Mouse (Mus musculus) left cerebral cortex, postnatal 4 days (tissue): ENCODE results near the gene Nedd1. TPM values are rescaled to one million over a fixed set of nuclear protein-coding genes. Genes with fewer than 3 reads are reported as not detected.

Experiments
- DNase-seq: peaks from one replicate; pipeline ENCODE4 v3.0.0-alpha.2; 2022
- intact Hi-C: fragments of 180-260 bp; cut with DNase I; formaldehyde crosslinking; loops from one replicate; pipeline ENCODE4 v1.15.1; 2025
- total RNA-seq, 2 experiments: library from RNA; stranded (reverse); gene quantifications; 2 replicates each; pipeline ENCODE4 v1.2.3; 2021

The Nedd1 gene
- total RNA-seq: 1 to 10 TPM; 4.9 to 5.0 TPM

DNA sequence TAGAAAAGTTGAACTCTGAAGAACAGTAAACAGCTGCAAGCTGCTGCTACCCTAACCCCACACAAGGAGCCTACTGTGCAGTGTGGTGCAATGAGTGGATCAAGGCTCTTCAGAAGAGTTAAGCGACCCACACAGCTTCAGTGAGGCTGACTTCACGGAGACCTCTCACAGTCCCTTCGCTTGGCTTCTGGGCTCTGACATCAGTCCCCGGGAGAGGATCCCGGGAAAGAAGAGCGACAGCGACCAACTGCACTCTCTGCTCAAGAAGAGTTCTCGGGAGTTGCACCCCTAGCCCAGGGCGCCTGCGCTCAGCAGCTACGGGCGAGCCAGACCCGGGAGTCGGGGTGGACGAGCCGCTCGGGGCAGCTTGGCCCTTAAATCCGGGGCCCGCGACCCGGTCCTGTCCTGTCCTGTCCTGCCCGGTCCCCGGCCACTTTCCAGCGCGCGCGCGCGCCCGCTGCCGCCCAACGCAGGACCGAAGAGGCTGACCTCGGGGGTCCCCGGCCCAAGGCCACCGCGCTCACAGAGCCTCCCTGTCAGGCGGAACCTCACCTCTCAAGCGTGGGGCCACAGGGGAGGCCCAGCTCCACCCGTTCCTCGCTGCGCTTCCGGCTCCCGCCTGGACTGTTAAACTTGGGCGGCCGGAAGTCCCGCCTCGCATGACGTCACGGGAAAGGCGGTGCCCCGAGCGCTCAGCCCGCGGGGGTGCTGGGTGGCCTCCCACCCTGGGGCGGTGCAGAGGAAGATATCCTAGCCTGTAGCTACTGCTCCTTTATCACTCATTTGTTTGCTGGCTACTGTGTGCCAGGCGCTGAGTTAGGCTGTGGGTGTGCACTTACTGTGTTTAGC, at the start of gene Nedd1:
Gene Nedd1, minus strand, starts transcription at position 650 of the 849 bp plus-strand sequence.
- intact Hi-C loops: no loop called here

DNA sequence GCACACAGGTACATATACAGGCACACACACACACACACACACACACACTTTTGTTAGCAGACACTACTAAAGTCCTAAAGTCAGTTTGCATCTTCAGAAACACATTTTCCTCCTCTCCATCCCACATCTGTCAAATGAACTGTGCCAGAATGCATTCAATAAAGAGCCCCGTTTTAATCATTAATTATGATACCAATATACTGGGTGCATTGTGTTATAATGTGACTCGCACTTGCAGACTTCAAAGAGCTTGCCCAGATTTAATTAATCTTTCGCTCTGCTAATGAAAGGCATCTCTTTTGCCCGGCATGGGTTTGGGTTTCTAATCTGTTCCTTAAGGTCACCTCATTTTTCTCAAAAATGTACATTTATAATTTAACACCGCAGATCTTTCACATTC, 32.1 kb upstream of the Nedd1 start:
- intact Hi-C loops: no loop called here
- DNase-seq: no peak

More for the DNA sequence above, at the start of gene Nedd1:
- peak; percentile 92 for DNase-seq

DNA sequence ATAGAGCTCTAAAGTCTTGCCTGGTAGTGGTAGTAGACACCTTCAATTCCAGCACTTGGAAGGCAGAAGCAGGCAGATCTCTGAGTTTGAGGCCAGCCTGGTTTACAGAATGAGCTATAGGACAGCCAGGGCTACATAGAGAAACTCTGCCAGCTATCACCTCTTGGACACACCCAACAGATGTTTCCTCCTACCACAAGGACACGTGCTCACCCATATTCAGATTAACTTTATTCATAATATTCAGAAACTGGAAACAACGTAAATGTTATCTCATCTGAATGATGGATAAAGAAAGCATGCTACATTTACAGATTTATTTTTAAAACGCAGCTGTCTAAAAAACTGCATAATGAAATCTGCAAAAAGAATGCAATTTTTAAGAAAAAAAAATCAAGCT, 8.1 kb upstream of the Nedd1 start:
- intact Hi-C loops: no loop called here
- DNase-seq: no peak

DNA sequence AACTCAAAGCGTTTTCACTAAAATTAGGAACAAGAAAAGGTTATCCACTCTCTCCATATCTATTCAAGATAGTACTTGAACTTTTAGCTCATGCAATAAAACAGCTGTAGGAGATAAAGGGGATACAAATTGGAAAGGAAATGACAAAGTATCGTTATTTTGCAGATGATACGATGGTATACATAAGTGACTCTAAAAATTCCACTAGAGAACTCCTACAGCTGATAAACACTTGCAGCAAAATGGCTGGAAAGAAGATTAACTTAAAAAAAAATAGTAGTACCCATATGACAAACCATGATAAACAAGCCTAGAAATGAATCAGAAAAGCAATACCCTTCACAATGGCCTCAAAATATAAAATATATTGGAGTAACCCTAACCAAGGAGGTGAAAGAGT, 6.5 kb upstream of the Nedd1 start:
- no peak for DNase-seq
- intact Hi-C loops: no loop called here

DNA sequence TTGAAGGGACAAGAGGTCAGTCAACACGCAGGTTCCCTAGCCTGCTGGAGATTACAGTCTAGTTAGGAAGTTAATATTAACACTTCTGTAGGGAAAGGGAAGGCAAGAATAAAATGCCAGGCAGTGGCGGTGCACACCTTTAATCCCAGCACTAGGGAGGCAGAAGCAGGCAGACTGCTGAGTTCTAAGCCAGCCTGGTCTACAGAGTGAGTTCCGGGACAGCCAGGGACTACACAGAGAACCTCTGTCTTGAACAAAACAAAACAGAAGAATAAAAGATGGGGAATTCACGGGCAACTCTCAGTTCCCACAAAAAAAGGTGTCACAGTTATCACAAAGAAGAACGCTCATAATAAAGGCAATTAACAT, 384 bp upstream of the Nedd1 start:
- intact Hi-C loops: no loop called here
- no peak for DNase-seq

DNA sequence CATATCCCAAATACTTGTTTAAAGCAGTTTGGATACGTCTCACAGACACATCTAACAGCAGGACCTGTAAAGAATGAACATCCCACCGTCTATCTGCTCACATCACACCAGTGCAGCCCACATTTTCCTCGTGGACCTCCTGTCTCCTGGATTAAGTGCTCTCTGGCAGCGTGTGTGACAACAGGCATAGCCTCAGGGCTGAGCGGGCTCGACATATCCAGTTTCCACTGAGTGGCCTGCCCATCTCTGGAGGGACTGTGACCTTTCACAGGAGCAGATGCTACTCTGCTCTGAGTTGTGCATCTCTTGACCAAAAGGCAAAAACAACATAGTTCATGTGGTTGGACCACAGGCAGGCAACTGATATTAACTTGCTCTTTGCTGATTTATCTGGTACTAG, 23.2 kb downstream of the Nedd1 start:
- intact Hi-C loops: no loop called here
- DNase-seq: no peak

DNA sequence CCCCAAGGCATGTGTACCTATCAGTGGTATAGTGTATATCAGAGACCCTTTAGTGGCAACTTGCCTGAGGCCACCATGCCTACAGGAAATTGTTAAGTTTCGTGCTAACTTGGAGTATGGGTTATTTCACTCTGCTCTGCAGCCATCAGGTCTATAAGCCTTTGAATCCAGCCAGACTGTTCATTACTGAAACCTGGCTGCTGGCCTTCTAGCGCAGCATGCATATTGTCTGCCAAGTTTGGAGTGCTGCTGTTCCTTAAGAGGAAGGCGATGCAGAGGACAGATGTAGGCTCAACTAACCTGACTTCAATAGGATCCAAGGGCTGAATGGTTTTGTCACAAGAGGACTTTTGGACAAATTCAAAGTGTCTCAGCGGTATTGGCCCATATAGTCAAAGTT, 47.2 kb downstream of the Nedd1 start:
- intact Hi-C loops: no loop called here
- peak; percentile 25 for DNase-seq

DNA sequence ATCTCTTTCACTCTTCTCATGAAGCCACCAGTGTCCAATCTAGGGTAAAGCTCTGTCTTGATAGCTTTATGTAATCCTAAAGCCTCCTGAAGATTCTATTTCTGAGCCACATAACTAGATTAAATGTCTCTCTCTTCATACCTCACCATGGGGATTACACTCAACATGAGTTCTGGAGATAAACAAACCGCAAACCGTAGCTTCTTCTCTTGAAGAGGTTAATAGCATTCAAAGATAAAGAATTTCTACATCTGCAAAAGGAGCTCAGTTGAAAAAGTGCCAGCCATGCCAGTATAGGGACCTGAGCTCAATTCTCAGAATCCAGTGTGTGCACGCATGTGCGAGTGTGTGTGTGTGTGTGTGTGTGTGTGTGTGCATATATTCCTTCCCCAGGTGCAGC, 50.3 kb downstream of the Nedd1 start:
- no peak for DNase-seq
- intact Hi-C loops: no loop called here

DNA sequence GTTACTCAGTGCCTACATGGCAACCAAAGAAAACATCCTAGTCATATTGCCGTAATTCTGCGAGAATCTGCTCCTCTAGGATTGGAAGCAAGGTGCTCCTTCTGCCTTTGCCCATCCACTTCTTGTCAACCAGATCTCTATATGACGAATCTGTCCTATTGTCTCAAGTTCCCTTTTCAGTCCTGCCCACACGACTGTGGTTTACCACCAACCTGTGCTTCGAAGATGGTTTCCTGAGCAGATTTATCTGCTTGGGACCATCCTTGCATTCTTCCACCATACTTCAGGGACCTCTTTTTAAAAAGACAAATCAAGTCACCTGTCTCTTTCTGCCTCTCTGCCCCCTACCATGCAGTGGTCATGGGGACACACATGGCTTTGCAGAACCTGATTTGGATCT, 56.9 kb downstream of the Nedd1 start:
- intact Hi-C loops: no loop called here
- no peak for DNase-seq

DNA sequence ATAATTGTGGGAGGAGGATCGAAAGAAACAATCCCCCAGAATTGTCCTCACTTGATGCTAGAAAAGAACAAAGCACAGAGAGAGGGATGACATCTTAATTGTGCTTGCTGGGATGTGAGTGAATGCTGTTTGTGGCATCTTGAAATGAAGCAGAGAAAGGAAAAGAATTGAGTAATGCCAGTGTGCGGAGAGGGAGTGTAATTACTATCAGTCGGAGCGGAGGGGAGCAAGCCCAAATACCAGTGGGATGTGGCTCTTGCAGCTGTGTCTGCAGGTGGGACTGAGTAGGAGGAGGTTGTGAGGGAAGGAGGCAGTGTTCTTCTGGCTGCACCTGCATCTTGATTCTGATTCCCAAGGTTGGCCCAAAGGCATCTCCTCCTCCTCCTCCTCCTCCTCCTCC, 69.0 kb downstream of the Nedd1 start:
- intact Hi-C loops: loop anchor here (2.0 to 5.0 kb wide), 3 partner anchors 346 to 1356 kb away; no protein-coding TSS in a partner anchor
- DNase-seq: no peak

DNA sequence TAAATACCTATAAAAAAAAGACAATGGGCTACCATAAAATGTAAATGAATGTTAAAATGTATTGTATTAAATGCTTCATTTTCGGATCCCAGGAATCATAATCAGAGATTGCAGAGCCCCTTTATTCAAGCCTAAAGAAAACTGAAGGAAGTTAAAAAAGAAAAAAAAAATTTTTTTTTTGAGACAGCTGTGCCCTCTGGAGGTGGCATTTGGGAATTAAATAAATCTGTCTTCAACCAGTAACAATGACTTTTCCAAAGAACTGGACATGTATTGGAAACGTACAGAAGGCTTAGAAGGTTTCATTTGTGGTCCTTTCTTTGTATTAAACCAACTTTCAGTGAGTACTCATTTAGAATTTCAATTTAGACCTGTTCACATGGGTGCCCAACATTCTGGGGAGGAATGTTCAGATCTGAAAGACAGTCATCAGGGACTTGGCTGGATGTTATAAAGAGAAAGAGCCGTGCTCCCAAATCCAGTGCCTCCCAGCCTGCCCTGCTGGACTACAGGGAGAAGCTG, 69.8 kb downstream of the Nedd1 start:
- intact Hi-C loops: loop anchor here (2.0 to 5.0 kb wide), 3 partner anchors 345 to 1355 kb away; no protein-coding TSS in a partner anchor
- DNase-seq: no peak

DNA sequence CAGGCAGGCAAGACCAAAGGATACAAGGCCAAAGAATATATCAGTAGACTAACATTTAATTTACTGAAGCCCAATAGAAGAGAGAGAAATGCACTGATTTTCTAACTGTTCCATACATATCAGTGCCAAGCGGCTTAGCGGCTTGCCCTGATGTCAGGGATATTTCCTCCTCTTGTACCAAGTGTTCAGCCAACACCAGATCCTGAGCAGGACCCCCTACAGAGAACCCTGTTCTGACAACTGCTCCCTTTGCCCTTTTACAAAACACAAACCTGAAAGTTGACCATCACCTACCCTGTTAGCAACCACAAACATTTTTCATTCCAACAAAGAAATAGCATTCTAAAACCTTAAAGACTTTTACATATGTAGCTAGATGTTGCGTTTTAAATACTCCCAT, 71.0 kb downstream of the Nedd1 start:
- peak; percentile 11 for DNase-seq
- intact Hi-C loops: loop anchor here (5.0 kb wide), 2 partner anchors 344 to 1354 kb away; no protein-coding TSS in a partner anchor

DNA sequence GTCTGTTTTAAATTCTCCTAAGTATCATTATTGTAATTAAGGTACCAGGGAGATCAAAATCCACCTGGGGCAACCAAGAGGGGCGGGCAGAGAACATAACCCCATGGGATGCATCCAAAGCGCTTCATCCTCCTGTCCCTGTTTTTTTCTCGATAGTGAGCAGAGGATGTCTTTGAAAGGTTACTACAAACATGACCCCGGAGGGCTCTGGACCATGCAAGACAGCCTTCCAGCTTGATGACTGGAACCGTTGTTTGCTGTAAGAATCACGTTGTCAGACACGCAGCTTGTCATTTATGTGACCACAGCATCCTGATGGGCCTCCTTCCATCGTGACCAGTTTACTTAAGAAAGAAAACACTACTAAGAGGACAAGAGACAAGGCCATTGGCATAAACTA, 73.1 kb downstream of the Nedd1 start:
- intact Hi-C loops: no loop called here

DNA sequence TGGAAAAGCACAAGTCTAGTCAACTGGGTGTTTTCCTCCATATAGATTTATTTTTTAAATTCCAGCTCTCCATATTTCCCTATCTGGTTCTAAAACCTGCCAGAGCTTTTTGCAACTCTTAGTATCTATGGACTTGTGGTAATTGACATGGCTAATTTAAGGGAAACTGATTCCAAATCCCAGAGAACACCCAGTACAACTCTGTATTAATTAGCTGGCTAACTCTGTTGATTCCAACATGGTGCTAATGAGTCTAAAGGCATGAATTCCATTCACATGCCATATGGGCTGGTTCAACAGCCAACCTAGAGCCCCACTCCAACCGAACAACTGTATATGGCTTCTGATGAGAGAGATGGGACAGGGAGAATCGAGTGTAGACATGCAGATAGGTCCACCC, 74.5 kb downstream of the Nedd1 start:
- DNase-seq: no peak
- intact Hi-C loops: no loop called here

More for the DNA sequence above, 73.1 kb downstream of the Nedd1 start:
- DNase-seq: no peak

DNA sequence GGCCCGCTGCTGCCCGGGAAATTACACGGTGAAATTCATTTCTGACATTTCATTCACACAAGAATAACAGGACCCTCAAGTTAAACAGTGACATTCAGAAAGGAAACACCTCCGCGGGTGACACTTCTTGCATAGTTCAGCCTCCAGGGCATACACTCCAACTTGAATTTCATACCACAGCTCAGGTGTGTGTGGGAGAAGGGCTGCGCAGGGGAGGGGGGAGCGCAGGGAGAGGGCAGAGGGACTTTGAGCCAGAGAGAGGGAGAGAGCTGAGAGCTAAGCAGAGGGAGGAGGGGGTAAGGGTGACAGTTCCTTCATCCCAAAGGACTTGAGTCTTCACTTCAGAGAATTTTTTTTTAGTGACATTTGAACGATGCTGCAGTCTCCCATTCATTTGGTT, 78.2 kb downstream of the Nedd1 start:
- intact Hi-C loops: no loop called here
- DNase-seq: no peak

DNA sequence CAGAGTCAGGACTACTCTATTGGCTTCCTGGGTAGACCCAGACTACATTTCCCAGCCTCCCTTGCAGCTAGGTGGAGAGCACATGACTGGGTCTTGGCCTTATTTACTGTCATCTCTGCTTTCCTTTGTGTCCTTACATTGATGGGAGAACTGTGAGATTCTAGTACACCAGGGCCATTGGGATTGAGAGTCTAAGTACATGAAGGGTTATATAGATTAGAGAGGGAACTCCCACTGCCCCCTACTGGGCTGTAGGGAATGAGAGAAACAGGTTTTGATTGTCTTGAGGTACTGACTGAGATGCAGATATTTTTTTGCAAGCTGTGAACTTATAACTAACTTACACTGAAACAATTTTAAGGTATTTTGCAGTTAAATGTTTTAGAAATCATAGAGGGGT, 81.2 kb downstream of the Nedd1 start:
- intact Hi-C loops: no loop called here

More for the DNA sequence above, 81.2 kb downstream of the Nedd1 start:
- DNase-seq: no peak
